Mouse (Mus musculus) ES-E14 (cell line): ENCODE results near the gene Adam22. TPM values are rescaled to one million over a fixed set of nuclear protein-coding genes. Genes with fewer than 3 reads are reported as not detected.

Experiments
- DNase-seq: peaks from one replicate; pipeline ENCODE4 v3.0.0-alpha.2; 2013; ENCODE audit warnings: low read depth, low spot score
- H3K27ac ChIP-seq: 2 replicates; pipeline ENCODE4 v1.5.1; 2012; ENCODE audit warnings: low read depth, mild to moderate bottlenecking, low read length, moderate library complexity, mixed read lengths; ENCODE audit not compliant: poor library complexity, insufficient read depth, severe bottlenecking
- H3K36me3 ChIP-seq: 2 replicates; pipeline ENCODE4 v1.6.1; 2012; ENCODE audit warnings: mild to moderate bottlenecking, low read length, moderate library complexity, mixed read lengths; ENCODE audit not compliant: control insufficient read depth, poor library complexity, insufficient read depth, severe bottlenecking
- H3K4me1 ChIP-seq, 2 experiments: fragments of 150-350 bp in 1 of 2; sonication (generic) in 1 of 2; 2 replicates each; pipeline ENCODE4 v1.6.1; 2012; ENCODE audit warnings: low read length in 2 of 2, mild to moderate bottlenecking in 1 of 2, mixed read lengths in 1 of 2; ENCODE audit not compliant: control insufficient read depth in 2 of 2, insufficient read depth in 2 of 2, poor library complexity in 1 of 2
- H3K4me3 ChIP-seq, 2 experiments: fragments of 150-350 bp in 1 of 2; sonication (generic) in 1 of 2; 2 replicates each; pipeline ENCODE4 v1.5.1; 2012; ENCODE audit warnings: low read length in 2 of 2, low read depth in 1 of 2, mild to moderate bottlenecking in 1 of 2, mixed read lengths in 1 of 2; ENCODE audit not compliant: insufficient read depth in 1 of 2, poor library complexity in 1 of 2, severe bottlenecking in 1 of 2
- H3K9ac ChIP-seq: 2 replicates; pipeline ENCODE4 v1.6.1; 2012; ENCODE audit warnings: low read depth, mild to moderate bottlenecking, low read length, mixed read lengths; ENCODE audit not compliant: poor library complexity, insufficient read depth, severe bottlenecking
- H3K9me3 ChIP-seq: fragments of 150-350 bp; sonication (generic); 2 replicates; pipeline ENCODE4 v1.6.1; 2012; ENCODE audit warnings: low read depth, mild to moderate bottlenecking, low read length; ENCODE audit not compliant: control insufficient read depth, insufficient read depth
- CHD2 ChIP-seq: IDR thresholded peaks from 2 replicates; pipeline ENCODE4 v1.6.1; 2014; ENCODE audit warnings: mild to moderate bottlenecking, low read depth, low read length, inconsistent platforms
- HCFC1 ChIP-seq: IDR thresholded peaks from 2 replicates; pipeline ENCODE4 v1.6.1; 2012; ENCODE audit warnings: low read length, inconsistent platforms, borderline replicate concordance; ENCODE audit not compliant: insufficient read depth
- MAFK ChIP-seq: IDR thresholded peaks from 2 replicates; pipeline ENCODE4 v1.6.1; 2014; ENCODE audit warnings: mild to moderate bottlenecking, low read depth, low read length, inconsistent platforms; ENCODE audit not compliant: insufficient read depth
- ZC3H11A ChIP-seq: IDR thresholded peaks from 2 replicates; pipeline ENCODE4 v1.6.1; 2012; ENCODE audit warnings: low read depth, mild to moderate bottlenecking, inconsistent platforms, low read length, borderline replicate concordance
- ZNF384 ChIP-seq: IDR thresholded peaks from 2 replicates; pipeline ENCODE4 v1.6.1; 2012; ENCODE audit warnings: low read depth, low read length, inconsistent platforms
- in situ Hi-C, 2 experiments: fragments of 600-800 bp; cut with MboI; formaldehyde crosslinking; loops; one replicate each; pipeline ENCODE4 v1.15.1; 2025; ENCODE audit warnings: low sequenced_read_pairs in 2 of 2, inconsistent platforms in 1 of 2; ENCODE audit not compliant: unreplicated experiment in 2 of 2
- total RNA-seq: library from RNA; depleted of rRNA; stranded (reverse); fragments of 300-350 nt; gene quantifications from 2 replicates; pipeline ENCODE4 v1.2.3, GENCODE M21; 2012

The Adam22 gene
- total RNA-seq, 1 experiment: 11.5 TPM

GRCm38 (mm10) chr5:8256487-8256886, 111.5 kb downstream of the Adam22 start:
- in situ Hi-C loops: no loop called here
- H3K9me3 ChIP-seq: no peaks in the 10 kb centered on the region

DNA sequence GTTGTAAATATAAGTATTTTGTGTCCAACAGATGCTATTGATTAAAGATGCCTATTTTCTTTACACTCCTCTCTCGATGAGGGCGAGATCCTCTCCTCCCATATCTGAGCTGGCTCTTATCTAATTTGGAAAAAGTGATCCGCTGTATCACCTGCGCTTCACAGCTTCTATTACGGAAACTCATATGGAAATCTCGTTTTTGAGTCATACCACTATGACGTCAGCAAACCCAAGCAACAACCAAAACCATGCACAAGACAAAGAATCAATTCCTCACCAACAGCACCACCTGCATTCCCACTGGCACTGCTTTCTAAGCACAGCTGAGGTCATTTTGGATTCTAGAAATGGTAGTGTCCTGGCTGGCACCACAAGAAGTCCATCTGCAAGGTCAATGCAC, 123.3 kb downstream of the Adam22 start:
- TF ChIP-seq HCFC1: no peak
- TF ChIP-seq CHD2: no peak
- no peak for TF ChIP-seq MAFK
- no peak for TF ChIP-seq ZNF384
- no peak for TF ChIP-seq ZC3H11A
- Histone ChIP-seq H3K9ac (no peak overlapping the region), H3K27ac (no peak overlapping the region), H3K36me3 (no peaks in the 10 kb centered on the region), H3K4me1 (peaks cover 0 to 4% of the 10 kb centered on the region in 2 experiments; a peak in 1 of 4 replicates), H3K9me3 (no peaks in the 10 kb centered on the region), H3K4me3 (no peak overlapping the region)
- no peak for DNase-seq
- in situ Hi-C loops: no loop called here

More at GRCm38 (mm10) chr5:8256487-8256886, 111.5 kb downstream of the Adam22 start:
- DNase-seq: no peak
- H3K9ac ChIP-seq: no peak overlapping the region
- H3K4me3 ChIP-seq: no peak overlapping the region
- H3K27ac ChIP-seq: no peak overlapping the region
- no peaks in the 10 kb centered on the region for H3K4me1 ChIP-seq
- no peaks in the 10 kb centered on the region for H3K36me3 ChIP-seq
- TF ChIP-seq CHD2: no peak
- TF ChIP-seq HCFC1: no peak
- TF ChIP-seq MAFK: no peak
- no peak for TF ChIP-seq ZC3H11A
- no peak for TF ChIP-seq ZNF384

GRCm38 (mm10) chr5:8243064-8243615, 124.8 kb downstream of the Adam22 start:
- H3K4me3 ChIP-seq: no peak overlapping the region
- no peak overlapping the region for H3K27ac ChIP-seq
- TF ChIP-seq CHD2 (no peak), HCFC1 (no peak), ZC3H11A (no peak), ZNF384 (no peak), MAFK (no peak)
- H3K36me3 ChIP-seq: no peaks in the 10 kb centered on the region
- in situ Hi-C loops: no loop called here
- H3K9ac ChIP-seq: no peak overlapping the region
- DNase-seq: peak; percentile 54
- H3K4me1 ChIP-seq: peaks cover 0 to 4% of the 10 kb centered on the region in 2 experiments; a peak in 1 of 4 replicates
- no peaks in the 10 kb centered on the region for H3K9me3 ChIP-seq

DNA sequence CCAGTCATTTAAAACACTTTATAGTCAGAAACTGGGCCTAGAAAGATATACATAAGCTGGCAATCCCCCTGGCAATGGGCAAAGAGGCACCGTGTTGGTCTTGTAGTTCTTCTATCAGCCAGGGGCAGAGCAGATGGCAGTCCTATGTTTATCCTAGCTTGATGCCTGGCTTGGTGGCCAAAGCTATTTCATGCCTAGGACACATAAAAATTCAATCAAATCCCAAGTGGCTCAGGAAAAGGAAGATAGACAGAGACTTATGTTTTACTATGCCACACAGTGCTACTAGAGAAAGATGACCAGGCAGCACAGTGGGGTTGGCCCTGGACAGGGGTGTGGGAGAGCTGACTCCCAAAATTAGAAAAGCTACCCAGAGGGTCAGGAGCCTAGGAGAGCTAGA, 125.3 kb downstream of the Adam22 start:
- H3K4me1 ChIP-seq: peaks cover 0 to 4% of the 10 kb centered on the region in 2 experiments; a peak in 1 of 4 replicates
- TF ChIP-seq ZNF384 (no peak), ZC3H11A (no peak), CHD2 (no peak), HCFC1 (no peak), MAFK (no peak)
- no peak overlapping the region for H3K9ac ChIP-seq
- no peak overlapping the region for H3K27ac ChIP-seq
- DNase-seq: no peak
- H3K9me3 ChIP-seq: no peaks in the 10 kb centered on the region
- no peaks in the 10 kb centered on the region for H3K36me3 ChIP-seq
- in situ Hi-C loops: no loop called here
- no peak overlapping the region for H3K4me3 ChIP-seq

DNA sequence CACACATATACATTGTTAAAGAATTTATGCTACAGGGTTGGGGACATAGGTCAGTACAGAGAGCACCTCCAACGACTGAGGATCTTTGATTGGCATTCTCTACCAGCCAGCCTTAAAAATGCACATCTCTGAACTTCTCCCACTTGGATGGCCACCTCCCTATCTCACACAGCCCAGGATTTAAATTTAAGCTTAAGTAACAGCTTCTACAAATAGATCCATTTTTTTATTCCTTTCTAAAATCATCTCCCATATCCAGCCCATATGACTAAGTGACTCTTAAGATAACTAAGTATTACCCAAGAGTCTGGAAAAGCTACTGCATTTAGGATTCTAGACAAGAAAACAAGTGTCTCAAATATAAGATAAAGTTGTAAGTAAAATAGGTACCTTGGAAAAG, 140.9 kb downstream of the Adam22 start:
- Histone ChIP-seq H3K4me1 (no peaks in the 10 kb centered on the region), H3K36me3 (no peaks in the 10 kb centered on the region), H3K27ac (no peak overlapping the region), H3K9me3 (no peaks in the 10 kb centered on the region), H3K9ac (no peak overlapping the region), H3K4me3 (no peak overlapping the region)
- no peak for TF ChIP-seq ZC3H11A
- no peak for TF ChIP-seq ZNF384
- TF ChIP-seq HCFC1: no peak
- TF ChIP-seq CHD2: no peak
- no peak for TF ChIP-seq MAFK
- no peak for DNase-seq
- in situ Hi-C loops: no loop called here
